Mouse (Mus musculus) gastrocnemius, postnatal 4 days (tissue): ENCODE results near the gene Nos1ap. TPM values are rescaled to one million over a fixed set of nuclear protein-coding genes. Genes with fewer than 3 reads are reported as not detected.

ENCODE experiments used
- DNase-seq, 2 experiments: peaks; one replicate each; pipeline ENCODE4 v3.0.0; 2021 to 2022; ENCODE audit warnings: low spot score in 2 of 2, mixed read lengths in 2 of 2
- total RNA-seq, 2 experiments: library from RNA; stranded (reverse); gene quantifications; 2 replicates each; pipeline ENCODE4 v1.2.3; 2021

Nos1ap gene
- total RNA-seq, 2 experiments from 2014 or later = 4.8 to 4.9 TPM

GRCm38 (mm10) chr1:170503277-170503739, 86.4 kb downstream of the Nos1ap start:
- no peak for DNase-seq

DNA sequence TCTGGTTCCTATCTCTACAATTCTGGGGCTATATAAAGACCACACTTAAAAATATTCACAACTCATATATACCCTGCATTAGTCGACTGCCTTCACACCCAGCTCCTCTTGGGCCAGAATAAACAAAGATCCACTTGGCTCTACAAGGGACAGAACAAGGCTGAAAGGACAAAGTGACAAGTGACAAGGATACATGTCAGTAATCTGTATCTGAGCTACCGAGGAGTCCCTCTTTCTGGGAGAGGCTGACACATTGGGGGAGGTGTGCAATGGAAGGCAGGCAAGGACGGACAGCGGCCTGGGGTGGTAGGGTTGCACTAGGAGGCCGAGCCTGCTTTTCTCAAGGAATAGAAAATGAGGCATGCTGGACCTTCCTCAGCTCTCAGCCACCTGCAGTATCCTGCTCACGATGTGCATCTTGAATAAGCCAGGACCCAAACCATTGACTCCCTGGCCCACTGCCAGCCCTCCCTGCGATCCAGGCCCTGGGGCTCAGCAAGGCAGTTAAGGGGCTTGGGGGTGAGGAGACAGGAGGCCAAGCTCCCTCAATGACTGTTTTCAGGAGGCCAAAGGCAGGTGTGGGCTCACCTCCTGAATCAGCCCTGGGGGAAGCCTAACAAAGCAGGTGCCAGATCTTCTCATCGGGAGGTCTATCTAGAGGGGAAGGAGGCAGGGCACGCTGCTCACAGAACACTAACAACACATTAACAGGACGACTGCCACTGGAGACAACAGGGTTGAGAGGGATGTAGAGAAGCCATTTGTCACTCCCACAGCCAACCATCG, 87.0 kb downstream of the Nos1ap start:
- DNase-seq = no peak

GRCm38 (mm10) chr1:170501970-170502369, 87.7 kb downstream of the Nos1ap start:
- DNase-seq = no peak

GRCm38 (mm10) chr1:170501556-170501955, 88.1 kb downstream of the Nos1ap start:
- no peak for DNase-seq

- peak in 1 of 2 experiments; percentile 35 for DNase-seq
Measured at GRCm38 (mm10) chr1:170499891-170500290, 89.8 kb downstream of the Nos1ap start.

GRCm38 (mm10) chr1:170499466-170499865, 90.2 kb downstream of the Nos1ap start:
- no peak for DNase-seq

- no peak for DNase-seq
Measured at GRCm38 (mm10) chr1:170498645-170499044, 91.0 kb downstream of the Nos1ap start.

- DNase-seq = no peak
Measured at GRCm38 (mm10) chr1:170496221-170496620, 93.4 kb downstream of the Nos1ap start.

GRCm38 (mm10) chr1:170495538-170496183, 94.0 kb downstream of the Nos1ap start:
- DNase-seq = no peak

DNA sequence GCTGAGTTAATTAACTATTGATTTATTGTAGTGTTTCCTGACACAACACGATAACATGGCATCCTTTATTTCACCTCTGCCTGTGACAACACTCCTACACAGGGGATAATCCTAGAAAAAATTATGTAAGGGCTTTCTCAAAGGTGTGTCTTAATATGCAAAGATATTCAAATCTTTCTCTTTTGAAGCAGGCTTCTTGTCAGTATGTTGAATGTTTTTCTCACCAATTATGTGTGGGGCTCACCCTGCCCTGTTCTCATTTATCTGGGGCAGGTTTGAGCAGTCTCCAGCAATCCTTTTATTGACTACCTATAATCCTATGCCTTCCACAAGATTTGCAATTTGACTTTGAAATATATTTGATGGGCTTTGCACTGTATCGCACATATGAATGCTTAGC, 97.1 kb downstream of the Nos1ap start:
- DNase-seq = no peak

DNA sequence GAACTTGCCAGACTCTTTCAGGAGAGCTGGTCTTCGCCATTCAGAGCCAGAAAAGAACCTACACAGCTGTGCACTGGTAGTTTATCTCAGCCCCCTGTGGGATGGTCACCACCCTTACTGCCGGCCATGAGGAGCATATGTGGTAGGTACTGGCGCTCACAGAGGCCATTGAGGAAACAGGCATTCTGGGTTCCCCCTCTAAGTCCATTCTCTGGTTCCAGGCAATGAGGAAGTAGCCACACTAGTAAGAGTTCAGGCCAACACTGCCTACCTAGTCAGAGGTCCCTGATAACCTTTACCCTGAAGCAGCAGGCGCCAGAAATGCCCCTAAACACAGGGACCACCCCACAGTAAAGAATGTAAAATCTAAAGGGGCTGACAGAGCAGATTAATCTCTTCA, 97.6 kb downstream of the Nos1ap start:
- no peak for DNase-seq

DNA sequence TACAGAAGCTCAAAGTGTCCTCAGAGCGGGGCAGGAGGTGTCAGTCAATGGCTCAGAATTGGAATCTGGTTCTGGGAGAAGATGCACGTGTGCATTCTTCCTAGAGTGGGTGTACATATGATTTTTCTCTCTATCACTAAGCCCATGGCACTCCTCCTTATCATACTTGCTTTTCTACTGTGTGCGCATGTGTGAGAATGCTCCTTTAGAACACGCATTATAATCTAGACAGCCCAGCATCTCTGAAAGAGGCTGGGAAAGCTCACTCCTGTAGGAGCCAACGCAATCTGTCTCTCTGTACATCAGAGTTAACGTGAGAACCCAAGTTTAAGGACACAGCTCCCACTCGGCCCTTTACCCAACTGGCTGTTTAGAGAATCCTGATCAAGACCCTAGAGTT, 99.7 kb downstream of the Nos1ap start:
- no peak for DNase-seq

GRCm38 (mm10) chr1:170489450-170489849, 100.2 kb downstream of the Nos1ap start:
- DNase-seq = no peak

DNA sequence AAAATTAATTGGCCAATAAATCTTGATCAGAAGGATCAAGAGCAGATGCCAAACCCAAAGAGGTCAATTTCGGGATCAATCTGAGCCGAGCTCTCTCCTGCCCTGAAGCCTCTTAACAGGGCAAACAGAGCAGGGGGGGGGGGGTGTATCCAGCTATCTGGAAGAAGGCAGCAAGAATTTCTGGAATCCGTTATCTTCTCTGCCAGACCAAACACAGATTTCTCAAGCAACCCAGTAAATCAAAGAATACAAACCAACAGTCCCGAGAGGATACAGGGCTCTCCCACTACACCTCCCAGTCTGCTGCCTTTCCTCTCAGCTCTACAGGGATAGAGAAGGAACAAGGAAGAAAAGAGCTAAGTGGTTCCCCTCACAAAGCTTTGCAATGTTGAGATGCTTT, 104.5 kb downstream of the Nos1ap start:
- DNase-seq = no peak

GRCm38 (mm10) chr1:170482236-170482905, 107.3 kb downstream of the Nos1ap start:
- DNase-seq = no peak

DNA sequence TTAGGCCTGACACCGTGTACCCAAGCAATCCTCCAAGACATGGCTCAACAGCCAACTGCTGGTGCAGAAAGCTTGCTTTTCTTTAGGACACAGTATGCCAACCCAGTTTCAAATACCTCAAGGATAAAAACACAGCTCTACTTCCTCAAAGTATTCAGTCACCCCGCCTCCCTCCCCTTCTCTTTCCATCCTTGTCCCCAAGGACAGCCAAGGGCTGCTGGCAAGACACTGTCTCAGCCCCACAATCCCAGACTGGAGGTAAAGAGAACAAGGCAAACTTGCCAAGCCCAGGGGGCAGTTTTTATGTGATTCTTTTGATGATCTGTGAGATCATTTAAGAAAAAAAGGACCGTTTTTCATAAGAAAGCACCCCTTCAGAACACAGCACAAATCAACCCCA, 108.6 kb downstream of the Nos1ap start:
- no peak for DNase-seq

DNA sequence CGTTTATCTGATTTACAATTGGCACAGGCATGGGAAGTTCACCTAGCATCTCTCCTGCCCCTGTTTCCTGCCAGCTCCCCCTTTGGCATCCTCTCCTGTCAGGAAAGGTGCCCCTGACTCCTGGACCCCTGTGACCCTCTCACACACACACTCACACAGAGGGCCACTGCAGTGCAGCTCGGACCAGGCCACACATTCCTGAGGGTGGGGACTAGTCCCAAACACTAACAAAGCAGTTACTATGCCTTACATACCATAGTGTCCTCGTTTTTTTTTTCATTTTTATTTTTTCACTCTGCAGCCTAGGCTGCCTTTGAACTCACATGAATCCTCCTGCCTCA, 110.2 kb downstream of the Nos1ap start:
- DNase-seq = no peak

GRCm38 (mm10) chr1:170478791-170479457, 110.7 kb downstream of the Nos1ap start:
- DNase-seq = no peak

DNA sequence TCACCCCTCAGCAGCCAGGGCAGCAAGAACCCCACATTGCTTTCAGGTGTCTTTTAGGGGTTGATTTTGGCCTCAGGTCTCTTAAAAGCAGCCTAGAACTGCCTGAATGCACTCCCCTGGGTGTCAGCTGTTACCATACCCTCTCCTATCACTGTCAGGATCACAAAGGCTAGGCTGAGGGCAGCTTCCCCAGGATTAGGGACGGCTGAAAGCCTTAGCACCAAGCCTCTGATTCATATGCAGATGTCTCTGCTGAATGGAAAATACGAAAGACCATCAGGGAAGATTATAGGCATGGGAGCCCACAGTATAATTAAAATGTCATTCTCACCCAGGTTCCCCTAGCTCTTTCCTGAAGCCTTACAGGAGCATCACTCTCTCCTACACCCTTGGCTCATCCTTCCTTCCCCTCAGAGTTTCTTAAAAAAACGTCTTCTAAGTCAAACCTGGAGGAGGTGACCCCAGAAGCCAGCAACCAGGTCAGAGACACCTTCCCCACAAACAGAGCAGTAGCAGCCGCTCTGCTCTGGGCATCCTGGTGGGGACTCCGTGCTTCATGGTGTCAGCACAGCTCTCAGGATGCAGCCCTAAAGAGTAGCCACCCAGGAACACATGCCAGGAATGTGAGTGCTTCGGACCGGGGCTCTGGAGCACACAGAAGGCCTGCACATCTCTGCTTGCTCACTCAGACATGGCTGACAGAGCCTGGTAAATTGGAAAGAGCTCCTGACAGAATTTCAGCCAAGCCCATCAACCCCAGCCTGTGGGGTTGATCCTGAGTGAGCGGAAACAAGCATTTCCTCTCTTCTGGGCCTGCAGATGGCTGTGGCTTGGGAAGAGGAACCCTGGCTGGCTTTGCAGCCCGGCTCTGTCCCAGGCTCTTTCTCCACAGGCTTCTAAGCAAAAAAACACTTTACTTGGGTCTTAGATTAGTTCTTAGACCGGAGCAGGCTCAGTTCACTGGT, 111.7 kb downstream of the Nos1ap start:
- no peak for DNase-seq

GRCm38 (mm10) chr1:170473460-170473859, 116.2 kb downstream of the Nos1ap start:
- DNase-seq = no peak
